Mouse (Mus musculus): ENCODE data around the gene Rap1b.

- no peak for TF ChIP-seq CTCF (IDR thresholded peaks at IDR 0.05; ENCODE audit: insufficient read depth, low read depth, low read length)
- no peak for TF ChIP-seq POLR2A (IDR thresholded peaks at IDR 0.05; ENCODE audit: insufficient read depth, low read depth, low read length)
Observed at GRCm38 (mm10) chr10:117840431-117840995, 5.3 kb downstream of the Rap1b start.

Data from olfactory bulb, adult 2 months (tissue).